Mouse (Mus musculus) stomach, embryonic 15.5 days (tissue): ENCODE results near the gene Hspa8. TPM values are rescaled to one million over a fixed set of nuclear protein-coding genes. Genes with fewer than 3 reads are reported as not detected.

ENCODE experiments used
- ATAC-seq: fragments of 200-750 bp; cut with Nextera tagmentation; 2 replicates; pipeline ENCODE4 v1.8.0; 2017; ENCODE audit warnings: low read depth, moderate number of reproducible peaks, moderate TSS enrichment; ENCODE audit not compliant: insufficient read depth, low FRiP score
- H3K27ac ChIP-seq: fragments of 300-500 bp; sonication (generic); 2 replicates; pipeline ENCODE4 v1.5.1; 2015; ENCODE audit warnings: mild to moderate bottlenecking, inconsistent platforms
- H3K27me3 ChIP-seq: fragments of 300-500 bp; sonication (generic); replicated peaks from 2 replicates; pipeline ENCODE4 v1.6.1; 2015; ENCODE audit warnings: inconsistent platforms
- H3K36me3 ChIP-seq: fragments of 300-500 bp; sonication (generic); 2 replicates; pipeline ENCODE4 v1.6.1; 2015; ENCODE audit warnings: inconsistent platforms
- H3K4me1 ChIP-seq: fragments of 300-500 bp; sonication (generic); 2 replicates; pipeline ENCODE4 v1.6.1; 2015; ENCODE audit warnings: inconsistent platforms
- H3K4me2 ChIP-seq: fragments of 300-500 bp; sonication (generic); 2 replicates; pipeline ENCODE4 v1.6.1; 2015; ENCODE audit warnings: mild to moderate bottlenecking, inconsistent platforms
- H3K4me3 ChIP-seq: fragments of 300-500 bp; sonication (generic); replicated peaks from 2 replicates; pipeline ENCODE4 v1.5.1; 2015; ENCODE audit warnings: inconsistent platforms
- H3K9ac ChIP-seq: fragments of 300-500 bp; sonication (generic); 2 replicates; pipeline ENCODE4 v1.6.1; 2015; ENCODE audit warnings: inconsistent platforms
- H3K9me3 ChIP-seq: fragments of 300-500 bp; sonication (generic); 2 replicates; pipeline ENCODE4 v1.6.1; 2016; ENCODE audit warnings: inconsistent platforms
- WGBS: fragments of 180-500 bp; shearing (Covaris S2); methylation state at CpG from one replicate; pipeline ENCODE4 v1.1.7; 2015; 5-methylcytosine and 5-hydroxymethylcytosine counted together
- polyA plus RNA-seq: library from polyadenylated mRNA; unstranded; fragments of >200 nt; fragmentation: Nextera tagmentation; extraction: Ambion mirVana; gene quantifications from 2 replicates; pipeline ENCODE4 v1.2.1, GENCODE M21; 2015

Gene Hspa8
- polyA plus RNA-seq = 2,024 and 2,425 TPM in 2 replicates

DNA sequence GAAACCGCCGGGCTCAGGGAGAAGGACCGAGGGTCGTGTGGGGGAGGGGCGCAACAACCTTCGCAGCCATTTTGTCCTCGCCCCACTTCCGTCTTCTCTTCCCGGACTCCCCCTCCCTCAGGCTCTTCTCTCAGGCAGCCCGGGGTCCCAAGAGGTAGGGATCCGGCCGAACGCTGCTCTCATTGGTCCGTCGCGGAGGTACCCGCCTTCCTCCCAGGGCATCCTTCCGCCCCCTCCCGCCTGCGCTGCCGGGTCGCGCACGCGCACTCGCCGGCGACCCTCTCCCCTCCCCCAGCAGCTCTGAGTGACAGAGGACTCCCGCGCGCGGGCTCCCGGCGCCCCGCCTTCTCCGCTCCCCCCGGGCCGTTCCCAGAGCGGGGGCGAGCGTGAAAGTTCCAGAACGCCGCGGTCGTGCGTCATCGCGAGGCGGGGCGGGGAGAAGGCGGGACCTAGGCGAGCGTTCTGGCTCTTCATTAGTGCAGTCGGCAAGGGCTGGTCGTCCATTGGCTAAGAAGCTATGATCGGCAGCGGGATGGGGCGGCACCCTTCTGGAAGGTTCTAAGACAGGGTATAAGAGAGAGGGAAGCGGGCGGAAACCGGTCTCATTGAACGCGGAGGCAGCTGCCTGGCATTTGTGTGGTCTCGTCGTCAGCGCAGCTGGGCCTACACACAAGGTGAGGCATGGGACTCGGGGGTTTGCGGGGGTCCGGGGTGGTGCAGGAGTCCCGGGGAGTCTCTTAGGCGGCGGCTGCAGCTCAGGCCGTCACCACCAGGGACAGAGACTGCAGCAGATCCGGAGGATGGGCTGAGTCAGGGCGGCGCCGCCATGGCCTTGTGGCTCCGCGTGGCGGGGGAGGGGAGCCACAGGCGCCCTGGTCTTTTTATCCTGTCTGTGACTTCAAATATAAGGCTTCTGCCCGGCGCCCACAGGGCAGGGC, at the start of gene Hspa8:
Gene Hspa8 (plus strand): TSS at position 310 of the 938 bp plus-strand sequence.
- H3K4me3 ChIP-seq = peak within 1 kb of the TSS; percentile 95
- peak within 1 kb of the TSS; percentile 96 for H3K27ac ChIP-seq
- under 1% methylated on average over 72 of the region's 83 CpGs for WGBS
- H3K27me3 ChIP-seq = no peaks in the 10 kb centered on the region
- H3K36me3 ChIP-seq = peaks cover 13% of the 10 kb centered on the region
- no peaks in the 10 kb centered on the region for H3K9me3 ChIP-seq
- peak; percentile 96 for ATAC-seq
- H3K4me2 ChIP-seq = peak within 1 kb of the TSS; percentile 70
- peaks cover 22% of the 10 kb centered on the region for H3K4me1 ChIP-seq
- H3K9ac ChIP-seq = peak within 1 kb of the TSS; percentile 99

DNA sequence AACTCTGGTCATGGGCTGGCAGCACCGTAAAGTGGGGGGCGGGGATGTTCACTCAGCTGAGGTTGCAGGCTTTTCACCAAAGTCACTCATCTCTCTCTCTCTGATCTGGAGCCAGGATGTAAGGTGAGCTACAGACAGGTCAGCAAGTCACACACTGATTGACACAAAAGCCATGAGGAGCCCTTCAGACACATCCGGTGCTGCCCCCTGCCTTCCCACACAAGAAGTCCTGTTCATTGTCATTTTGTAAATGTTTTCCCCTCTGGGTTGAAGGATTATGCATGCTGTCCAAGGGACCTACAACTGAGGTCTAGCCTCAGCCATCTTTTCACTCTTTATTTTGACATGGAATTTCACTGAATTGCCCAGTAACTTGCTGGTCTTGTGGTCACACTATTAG, 49.0 kb upstream of the Hspa8 start:
- no peaks in the 10 kb centered on the region for H3K27me3 ChIP-seq
- no peak overlapping the region for H3K9ac ChIP-seq
- H3K4me1 ChIP-seq = no peaks in the 10 kb centered on the region
- no peaks in the 10 kb centered on the region for H3K9me3 ChIP-seq
- ATAC-seq = no peak
- no peak overlapping the region for H3K27ac ChIP-seq
- H3K36me3 ChIP-seq = no peaks in the 10 kb centered on the region
- 59% methylated on average over 3 of the region's 3 CpGs for WGBS
- H3K4me3 ChIP-seq = no peak overlapping the region
- H3K4me2 ChIP-seq = no peak overlapping the region

DNA sequence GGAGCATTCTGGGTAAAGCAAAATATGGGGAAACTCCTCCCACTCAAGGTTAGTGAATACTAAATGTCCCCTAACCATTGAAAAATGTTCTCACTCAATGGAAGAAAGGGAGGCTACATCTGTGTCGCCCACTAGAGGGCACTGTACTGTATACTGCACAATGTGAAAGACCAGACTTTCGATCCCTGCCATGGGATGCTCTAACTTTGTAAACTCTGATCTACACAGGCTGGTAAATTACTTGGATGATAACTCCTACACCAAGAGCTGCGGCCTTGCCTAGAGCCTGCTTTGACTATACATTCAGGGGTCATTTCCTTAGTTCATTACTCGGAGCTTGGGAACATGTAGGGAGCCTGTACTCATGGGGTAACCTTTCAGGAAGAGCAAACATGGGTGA, 44.4 kb upstream of the Hspa8 start:
- no peak for ATAC-seq
- WGBS = 24% methylated on average over 4 of the region's 4 CpGs

DNA sequence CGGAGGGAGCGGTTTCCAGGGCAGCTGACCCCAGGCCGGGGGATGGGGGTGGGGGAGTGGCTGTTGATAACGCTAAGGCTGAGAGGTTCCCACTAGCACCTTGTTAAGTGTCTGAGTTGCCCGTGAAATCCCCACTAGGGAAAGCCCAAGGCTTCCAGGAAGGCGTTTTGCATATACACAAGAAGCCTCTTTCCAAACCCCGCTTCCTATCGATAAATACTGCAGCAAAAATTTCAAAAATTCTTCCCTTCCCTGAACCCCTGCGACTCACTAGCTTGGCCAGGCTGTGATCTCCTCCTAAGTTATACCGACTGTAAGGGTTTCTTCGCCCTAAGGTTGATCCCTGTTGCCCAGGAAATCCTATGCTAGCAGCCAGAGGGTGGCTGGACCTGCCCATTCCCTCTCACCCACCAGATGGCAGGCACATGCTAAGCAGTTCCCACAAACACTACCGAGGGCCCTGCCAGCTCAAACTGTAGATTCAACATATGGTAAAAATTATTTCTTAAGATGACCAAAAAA, 43.6 kb upstream of the Hspa8 start:
- Histone ChIP-seq H3K9me3 (no peaks in the 10 kb centered on the region), H3K36me3 (no peaks in the 10 kb centered on the region), H3K4me1 (peaks cover 8% of the 10 kb centered on the region), H3K27ac (peak overlapping the region; percentile 48), H3K9ac (no peak overlapping the region), H3K4me2 (peak overlapping the region; percentile 51), H3K4me3 (peak overlapping the region; percentile 32), H3K27me3 (no peaks in the 10 kb centered on the region)
- 15% methylated on average over 12 of the region's 12 CpGs for WGBS
- ATAC-seq = peak; percentile 63; the same call in 1 of the 2 replicates

More for the DNA sequence above, 44.4 kb upstream of the Hspa8 start:
- no peaks in the 10 kb centered on the region for H3K36me3 ChIP-seq
- H3K9ac ChIP-seq = no peak overlapping the region
- H3K4me2 ChIP-seq = peak overlapping the region; percentile 51
- H3K4me1 ChIP-seq = peaks cover 8% of the 10 kb centered on the region
- no peaks in the 10 kb centered on the region for H3K9me3 ChIP-seq
- H3K27ac ChIP-seq = no peak overlapping the region
- H3K4me3 ChIP-seq = no peak overlapping the region
- H3K27me3 ChIP-seq = no peaks in the 10 kb centered on the region

DNA sequence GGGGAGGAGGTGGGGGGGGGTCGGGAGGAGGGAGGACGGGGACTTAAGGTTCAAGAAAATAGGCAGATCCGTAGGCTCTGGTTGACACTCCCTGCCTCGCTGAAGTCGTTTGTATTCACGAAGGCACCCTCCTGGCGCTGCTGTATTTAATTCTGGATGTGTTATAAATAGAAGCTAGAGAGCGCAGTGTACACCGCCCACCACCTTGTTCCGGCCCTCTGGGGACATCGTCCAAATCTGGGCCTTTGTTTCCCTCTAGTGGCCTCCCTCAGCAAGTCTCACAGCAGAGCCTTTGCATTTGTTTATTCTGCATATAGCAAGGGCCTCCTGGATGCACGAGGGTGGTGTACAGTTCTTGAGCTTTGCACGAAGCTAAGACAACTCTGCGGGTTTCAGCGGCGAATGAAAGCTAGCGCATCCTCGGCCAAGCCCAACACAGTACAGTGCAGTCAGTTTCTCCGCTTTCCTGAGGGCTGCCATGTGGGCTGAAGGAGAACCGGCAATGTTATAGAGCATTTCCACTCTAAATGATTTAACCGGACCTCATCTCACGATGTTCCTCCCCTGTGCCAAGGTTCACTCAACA, 43.0 kb upstream of the Hspa8 start:
- H3K9me3 ChIP-seq = no peaks in the 10 kb centered on the region
- WGBS = 11% methylated on average over 20 of the region's 22 CpGs
- no peaks in the 10 kb centered on the region for H3K36me3 ChIP-seq
- no peaks in the 10 kb centered on the region for H3K27me3 ChIP-seq
- peak overlapping the region; percentile 48 for H3K27ac ChIP-seq
- H3K4me1 ChIP-seq = peaks cover 8% of the 10 kb centered on the region
- ATAC-seq = peak; percentile 87
- no peak overlapping the region for H3K9ac ChIP-seq
- H3K4me3 ChIP-seq = peak overlapping the region; percentile 32
- peak overlapping the region; percentile 51 for H3K4me2 ChIP-seq

DNA sequence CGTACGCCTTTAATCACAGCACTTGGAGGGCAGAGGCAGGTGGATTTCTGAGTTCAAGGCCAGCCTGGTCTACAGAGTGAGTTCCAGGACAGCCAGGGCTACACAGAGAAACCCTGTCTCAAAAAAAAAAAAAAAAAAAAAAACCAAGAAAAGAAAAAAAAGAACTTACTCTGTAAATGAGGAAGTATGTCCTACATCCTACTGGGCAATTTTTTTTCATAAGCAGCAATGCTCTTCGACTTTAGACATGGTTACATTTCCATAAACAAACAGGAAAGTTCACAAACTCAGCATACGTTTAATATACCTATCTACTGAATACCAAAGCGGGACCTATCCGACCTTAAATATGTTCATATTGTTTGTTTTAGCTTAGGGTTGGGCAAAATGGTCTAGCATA, 38.4 kb upstream of the Hspa8 start:
- Histone ChIP-seq H3K27me3 (no peaks in the 10 kb centered on the region), H3K4me1 (peaks cover 4% of the 10 kb centered on the region; the same call in 1 of the 2 replicates), H3K9me3 (no peaks in the 10 kb centered on the region), H3K4me2 (no peak overlapping the region), H3K27ac (no peak overlapping the region), H3K36me3 (no peaks in the 10 kb centered on the region), H3K9ac (no peak overlapping the region), H3K4me3 (no peak overlapping the region)
- WGBS = 77% methylated on average over 6 of the region's 6 CpGs
- no peak for ATAC-seq

DNA sequence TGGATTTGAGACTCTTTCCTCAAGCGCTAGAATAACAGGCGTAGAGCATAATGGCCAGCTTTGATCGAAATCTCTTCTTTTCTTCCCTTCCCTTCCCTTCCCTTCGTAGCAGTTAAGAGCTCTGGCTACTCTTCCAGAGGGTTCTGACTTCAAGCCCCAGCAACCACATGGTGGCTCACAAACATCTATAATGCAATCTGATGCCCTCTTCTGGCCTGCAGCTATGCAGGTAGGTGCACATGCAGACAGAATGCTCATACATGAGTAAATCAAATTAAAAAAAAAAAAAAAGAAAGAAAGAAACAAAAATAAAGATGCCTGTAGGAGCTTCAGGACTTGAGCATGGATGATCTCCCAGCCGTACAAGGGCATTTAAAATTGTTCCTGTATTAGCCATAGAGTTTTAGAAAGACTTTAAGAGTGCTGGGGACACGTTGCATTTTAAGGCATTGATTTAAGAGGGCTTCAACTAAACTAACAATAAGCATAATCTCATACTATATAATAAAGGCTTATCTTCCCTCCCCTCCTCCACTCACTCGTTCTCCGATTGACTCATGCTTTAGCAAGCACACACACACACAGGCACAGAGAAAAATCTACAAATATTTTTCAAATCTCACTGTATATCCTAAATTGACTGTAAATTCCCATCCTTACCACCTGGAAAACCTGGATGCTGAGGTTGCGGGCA, 35.8 kb upstream of the Hspa8 start:
- Histone ChIP-seq H3K27me3 (no peaks in the 10 kb centered on the region), H3K27ac (no peak overlapping the region; the same call in 1 of the 2 replicates), H3K36me3 (no peaks in the 10 kb centered on the region), H3K4me1 (no peaks in the 10 kb centered on the region), H3K9me3 (no peaks in the 10 kb centered on the region), H3K9ac (no peak overlapping the region), H3K4me3 (no peak overlapping the region; the same call in 1 of the 2 replicates), H3K4me2 (peak overlapping the region; percentile 9; the same call in 1 of the 2 replicates)
- no peak for ATAC-seq
- WGBS = 80% methylated on average over 8 of the region's 9 CpGs

DNA sequence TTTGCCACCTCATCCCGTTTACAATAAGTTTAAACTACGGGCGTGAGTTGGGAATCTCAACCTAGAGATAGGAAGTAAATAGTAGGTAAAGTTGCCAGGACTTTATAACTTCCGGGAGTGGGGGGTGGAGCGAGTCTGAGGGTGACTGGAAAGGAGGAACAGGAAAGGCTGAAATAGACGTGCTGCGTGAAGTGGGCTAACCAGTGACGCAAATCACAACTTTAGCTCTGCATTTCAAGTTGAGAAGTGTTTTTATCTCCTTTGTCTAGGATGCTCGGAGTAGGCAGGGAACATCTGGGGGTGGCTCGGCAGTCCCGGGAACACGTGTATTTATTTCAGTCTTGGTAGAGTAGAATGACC, 35.2 kb upstream of the Hspa8 start:
- Histone ChIP-seq H3K27ac (peak overlapping the region; percentile 48; the same call in 1 of the 2 replicates), H3K36me3 (no peaks in the 10 kb centered on the region), H3K9ac (no peak overlapping the region), H3K4me3 (no peak overlapping the region; the same call in 1 of the 2 replicates), H3K27me3 (no peaks in the 10 kb centered on the region), H3K4me2 (peak overlapping the region; percentile 9; the same call in 1 of the 2 replicates), H3K9me3 (no peaks in the 10 kb centered on the region), H3K4me1 (no peaks in the 10 kb centered on the region)
- ATAC-seq = no peak
- WGBS = 47% methylated on average over 12 of the region's 12 CpGs

DNA sequence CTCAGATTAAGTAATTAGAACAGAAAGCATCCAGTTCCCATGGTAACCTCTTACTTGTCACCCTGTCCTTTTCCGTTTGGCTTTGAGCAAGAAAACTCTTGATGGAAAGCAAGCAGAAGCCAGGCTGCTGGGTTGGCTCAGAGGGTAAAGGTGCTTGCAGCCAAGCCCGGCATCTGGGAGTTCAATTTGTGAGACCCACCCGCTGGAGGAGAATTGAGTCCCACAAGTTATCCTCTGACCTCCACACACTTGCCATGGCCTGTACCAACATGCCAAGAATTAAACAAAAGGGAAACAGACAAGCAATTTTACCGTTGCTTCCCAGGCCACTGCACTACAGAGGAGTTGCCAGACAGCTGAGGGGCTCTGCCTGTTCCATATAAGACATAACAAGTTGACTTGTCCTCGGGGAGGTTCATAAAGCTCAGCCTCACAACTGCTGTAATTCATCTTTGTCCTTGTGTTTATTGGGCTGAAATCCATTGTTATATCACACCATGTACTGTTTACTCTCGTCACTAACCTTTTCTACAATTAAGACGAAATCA, 34.7 kb upstream of the Hspa8 start:
- Histone ChIP-seq H3K36me3 (no peaks in the 10 kb centered on the region), H3K4me3 (no peak overlapping the region), H3K9ac (no peak overlapping the region), H3K4me1 (no peaks in the 10 kb centered on the region), H3K9me3 (no peaks in the 10 kb centered on the region), H3K27me3 (no peaks in the 10 kb centered on the region), H3K27ac (0 out of 2 replicates have a peak overlapping the region, but pooled peaks have one; percentile 11), H3K4me2 (no peak overlapping the region)
- ATAC-seq = no peak
- 51% methylated on average over 7 of the region's 7 CpGs for WGBS

DNA sequence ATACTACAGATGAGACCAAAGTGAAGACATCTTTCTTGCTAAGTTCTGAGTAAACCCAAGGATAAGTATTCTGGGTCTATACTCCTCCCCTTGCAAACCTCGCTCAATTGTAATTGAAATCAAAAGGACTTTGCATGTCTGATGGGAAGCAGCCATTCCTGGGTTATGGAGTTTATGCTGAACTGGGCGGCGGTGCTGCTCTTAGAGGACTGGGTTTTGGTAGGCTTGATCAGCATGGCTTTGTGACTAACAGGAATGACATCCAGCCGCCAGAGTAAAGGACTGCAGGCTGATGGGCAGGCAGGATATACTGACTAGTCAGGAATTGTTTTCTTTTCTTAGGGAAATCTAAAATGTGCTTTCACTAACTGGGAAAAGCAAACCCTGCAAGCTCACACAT, 32.8 kb upstream of the Hspa8 start:
- no peaks in the 10 kb centered on the region for H3K36me3 ChIP-seq
- H3K9me3 ChIP-seq = no peaks in the 10 kb centered on the region
- no peak overlapping the region for H3K27ac ChIP-seq
- WGBS = 87% methylated on average over 4 of the region's 4 CpGs
- no peak for ATAC-seq
- H3K4me2 ChIP-seq = no peak overlapping the region
- no peak overlapping the region for H3K4me3 ChIP-seq
- no peaks in the 10 kb centered on the region for H3K27me3 ChIP-seq
- H3K4me1 ChIP-seq = no peaks in the 10 kb centered on the region
- H3K9ac ChIP-seq = no peak overlapping the region

DNA sequence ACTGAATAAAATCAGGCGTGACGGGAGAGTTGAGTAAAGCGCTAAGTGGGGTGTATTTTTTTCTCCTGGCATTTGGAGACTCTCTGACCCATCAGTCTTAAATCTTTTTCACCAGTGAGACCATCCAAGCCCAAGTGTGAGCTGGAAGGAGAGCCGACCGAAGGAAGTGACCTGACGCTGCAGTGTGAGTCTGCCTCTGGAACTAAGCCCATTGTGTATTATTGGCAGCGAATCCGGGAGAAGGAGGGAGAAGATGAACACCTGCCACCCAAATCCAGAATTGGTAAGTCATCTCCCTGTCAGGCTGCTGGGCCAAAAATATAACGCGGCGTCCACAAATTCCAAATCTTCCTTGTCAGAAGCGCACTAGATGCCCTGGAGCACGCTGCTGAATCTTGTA, 28.5 kb upstream of the Hspa8 start:
- Histone ChIP-seq H3K4me1 (no peaks in the 10 kb centered on the region), H3K36me3 (no peaks in the 10 kb centered on the region), H3K9me3 (no peaks in the 10 kb centered on the region), H3K4me2 (no peak overlapping the region), H3K27ac (no peak overlapping the region), H3K27me3 (no peaks in the 10 kb centered on the region), H3K9ac (no peak overlapping the region), H3K4me3 (no peak overlapping the region)
- 75% methylated on average over 13 of the region's 13 CpGs for WGBS
- ATAC-seq = no peak
